Mouse (Mus musculus): ENCODE data around the gene Cmip. TPM values are rescaled to one million over a fixed set of nuclear protein-coding genes. Genes with fewer than 3 reads are reported as not detected.
A peak's percentile ranks its signal among the peaks of the same experiment; 100 is the strongest.

Cmip gene
- polyA plus RNA-seq, 1 experiment from 2014 or later = 9.4 TPM

- ATAC-seq (replicated peaks; ENCODE audit: insufficient number of reproducible peaks, insufficient read depth, low FRiP score, low read depth) = no peak
- Histone ChIP-seq H3K4me3 (no peak overlapping the region), H3K9ac (no peak overlapping the region), H3K27me3 (no peaks in the 10 kb centered on the region), H3K4me2 (no peak overlapping the region), H3K9me3 (replicated peaks) (no peaks in the 10 kb centered on the region), H3K36me3 (no peaks in the 10 kb centered on the region), H3K4me1 (replicated peaks) (peaks cover 63% of the 10 kb centered on the region), H3K27ac (no peak overlapping the region)
- 53% methylated on average over 8 of the region's 8 CpGs for WGBS
These were observed 113.1 kb downstream of the Cmip start for GRCm38 (mm10) chr8:117370009-117370408.

GRCm38 (mm10) chr8:117371189-117371588 lies 114.3 kb downstream of the Cmip start:
- H3K9ac ChIP-seq = no peak overlapping the region
- no peaks in the 10 kb centered on the region for H3K9me3 ChIP-seq (replicated peaks)
- H3K4me2 ChIP-seq = no peak overlapping the region
- no peak overlapping the region for H3K4me3 ChIP-seq
- ATAC-seq (replicated peaks; ENCODE audit: insufficient number of reproducible peaks, insufficient read depth, low FRiP score, low read depth) = 0 out of 2 replicates have a peak, but pooled peaks have one; percentile 7
- no peaks in the 10 kb centered on the region for H3K27me3 ChIP-seq
- no peaks in the 10 kb centered on the region for H3K36me3 ChIP-seq
- 70% methylated on average over 7 of the region's 7 CpGs for WGBS
- peaks cover 63% of the 10 kb centered on the region for H3K4me1 ChIP-seq (replicated peaks)
- no peak overlapping the region for H3K27ac ChIP-seq

- Histone ChIP-seq H3K4me2 (no peak overlapping the region), H3K9me3 (replicated peaks) (no peaks in the 10 kb centered on the region), H3K36me3 (no peaks in the 10 kb centered on the region), H3K4me1 (replicated peaks) (peaks cover 57% of the 10 kb centered on the region), H3K27ac (no peak overlapping the region), H3K27me3 (no peaks in the 10 kb centered on the region), H3K9ac (no peak overlapping the region), H3K4me3 (no peak overlapping the region)
- 61% methylated on average over 12 of the region's 12 CpGs for whole genome bisulfite sequencing
- ATAC-seq (replicated peaks; ENCODE audit: insufficient number of reproducible peaks, insufficient read depth, low FRiP score, low read depth) = no peak
These were observed 115.2 kb downstream of the Cmip start for GRCm38 (mm10) chr8:117372070-117372469.

- Histone ChIP-seq H3K36me3 (no peaks in the 10 kb centered on the region), H3K27me3 (no peaks in the 10 kb centered on the region), H3K4me1 (replicated peaks) (peaks cover 51% of the 10 kb centered on the region), H3K27ac (peak overlapping the region; percentile 46), H3K4me3 (no peak overlapping the region), H3K4me2 (no peak overlapping the region), H3K9ac (no peak overlapping the region), H3K9me3 (replicated peaks) (no peaks in the 10 kb centered on the region)
- ATAC-seq (replicated peaks; ENCODE audit: insufficient number of reproducible peaks, insufficient read depth, low FRiP score, low read depth) = no peak
- WGBS = 45% methylated on average over 11 of the region's 11 CpGs
These were observed 116.2 kb downstream of the Cmip start for GRCm38 (mm10) chr8:117373001-117373428.

GRCm38 (mm10) chr8:117374087-117374486 lies 117.2 kb downstream of the Cmip start:
- Histone ChIP-seq H3K27ac (no peak overlapping the region), H3K4me3 (no peak overlapping the region), H3K27me3 (no peaks in the 10 kb centered on the region), H3K9ac (no peak overlapping the region), H3K36me3 (no peaks in the 10 kb centered on the region), H3K4me2 (no peak overlapping the region), H3K4me1 (replicated peaks) (peaks cover 44% of the 10 kb centered on the region), H3K9me3 (replicated peaks) (no peaks in the 10 kb centered on the region)
- 75% methylated on average over 3 of the region's 3 CpGs for WGBS
- ATAC-seq (replicated peaks; ENCODE audit: insufficient number of reproducible peaks, insufficient read depth, low FRiP score, low read depth) = no peak

GRCm38 (mm10) chr8:117376997-117377396 lies 120.1 kb downstream of the Cmip start:
- Histone ChIP-seq H3K27me3 (no peaks in the 10 kb centered on the region), H3K9me3 (replicated peaks) (no peaks in the 10 kb centered on the region), H3K27ac (no peak overlapping the region), H3K4me3 (no peak overlapping the region), H3K36me3 (no peaks in the 10 kb centered on the region), H3K4me1 (replicated peaks) (peaks cover 34% of the 10 kb centered on the region), H3K4me2 (no peak overlapping the region), H3K9ac (no peak overlapping the region)
- WGBS = 84% methylated on average over 16 of the region's 16 CpGs
- no peak for ATAC-seq (replicated peaks; ENCODE audit: insufficient number of reproducible peaks, insufficient read depth, low FRiP score, low read depth)

- Histone ChIP-seq H3K27me3 (no peaks in the 10 kb centered on the region), H3K4me3 (no peak overlapping the region), H3K4me1 (replicated peaks) (peaks cover 19% of the 10 kb centered on the region), H3K9me3 (replicated peaks) (no peaks in the 10 kb centered on the region), H3K36me3 (no peaks in the 10 kb centered on the region), H3K4me2 (no peak overlapping the region), H3K9ac (no peak overlapping the region), H3K27ac (no peak overlapping the region)
- WGBS = 74% methylated on average over 7 of the region's 7 CpGs
- ATAC-seq (replicated peaks; ENCODE audit: insufficient number of reproducible peaks, insufficient read depth, low FRiP score, low read depth) = no peak
These were observed 121.8 kb downstream of the Cmip start for GRCm38 (mm10) chr8:117378625-117379024.

GRCm38 (mm10) chr8:117379131-117379530 lies 122.3 kb downstream of the Cmip start:
- Histone ChIP-seq H3K9me3 (replicated peaks) (no peaks in the 10 kb centered on the region), H3K4me2 (no peak overlapping the region), H3K36me3 (no peaks in the 10 kb centered on the region), H3K27ac (no peak overlapping the region), H3K27me3 (no peaks in the 10 kb centered on the region), H3K9ac (no peak overlapping the region), H3K4me1 (replicated peaks) (peaks cover 19% of the 10 kb centered on the region), H3K4me3 (no peak overlapping the region)
- ATAC-seq (replicated peaks; ENCODE audit: insufficient number of reproducible peaks, insufficient read depth, low FRiP score, low read depth) = 0 out of 2 replicates have a peak, but pooled peaks have one; percentile 28
- WGBS = 50% methylated on average over 10 of the region's 10 CpGs

- 0 out of 2 replicates have a peak, but pooled peaks cover 4% of the 10 kb centered on the region for H3K9me3 ChIP-seq (replicated peaks)
- no peaks in the 10 kb centered on the region; the same call in 1 of the 2 replicates for H3K36me3 ChIP-seq
- no peak overlapping the region for H3K9ac ChIP-seq
- 52% methylated on average over 8 of the region's 8 CpGs for WGBS
- peak; percentile 74 for ATAC-seq (replicated peaks; ENCODE audit: insufficient number of reproducible peaks, insufficient read depth, low FRiP score, low read depth)
- no peak overlapping the region for H3K4me3 ChIP-seq
- H3K4me2 ChIP-seq = no peak overlapping the region
- H3K27me3 ChIP-seq = no peaks in the 10 kb centered on the region
- H3K4me1 ChIP-seq (replicated peaks) = peaks cover 19% of the 10 kb centered on the region
- H3K27ac ChIP-seq = peak overlapping the region; percentile 82
These were observed 123.9 kb downstream of the Cmip start for GRCm38 (mm10) chr8:117380796-117381195.

GRCm38 (mm10) chr8:117386142-117386541 lies 129.3 kb downstream of the Cmip start:
- Histone ChIP-seq H3K4me2 (no peak overlapping the region), H3K27me3 (no peaks in the 10 kb centered on the region), H3K9me3 (replicated peaks) (0 out of 2 replicates have a peak, but pooled peaks cover 4% of the 10 kb centered on the region), H3K36me3 (no peaks in the 10 kb centered on the region; the same call in 1 of the 2 replicates), H3K27ac (no peak overlapping the region), H3K9ac (no peak overlapping the region), H3K4me3 (no peak overlapping the region), H3K4me1 (replicated peaks) (peaks cover 20% of the 10 kb centered on the region)
- WGBS = 72% methylated on average over 2 of the region's 2 CpGs
- no peak for ATAC-seq (replicated peaks; ENCODE audit: insufficient number of reproducible peaks, insufficient read depth, low FRiP score, low read depth)

- no peak overlapping the region for H3K27ac ChIP-seq
- no peak overlapping the region for H3K4me2 ChIP-seq
- no peaks in the 10 kb centered on the region; the same call in 1 of the 2 replicates for H3K36me3 ChIP-seq
- no peak for ATAC-seq (replicated peaks; ENCODE audit: insufficient number of reproducible peaks, insufficient read depth, low FRiP score, low read depth)
- 60% methylated on average over 10 of the region's 10 CpGs for WGBS
- no peaks in the 10 kb centered on the region for H3K27me3 ChIP-seq
- no peak overlapping the region for H3K4me3 ChIP-seq
- 0 out of 2 replicates have a peak, but pooled peaks cover 4% of the 10 kb centered on the region for H3K9me3 ChIP-seq (replicated peaks)
- no peak overlapping the region for H3K9ac ChIP-seq
- peaks cover 17% of the 10 kb centered on the region for H3K4me1 ChIP-seq (replicated peaks)
These were observed 130.8 kb downstream of the Cmip start for GRCm38 (mm10) chr8:117387642-117388041.

GRCm38 (mm10) chr8:117388370-117388769 lies 131.5 kb downstream of the Cmip start:
- ATAC-seq (replicated peaks; ENCODE audit: insufficient number of reproducible peaks, insufficient read depth, low FRiP score, low read depth) = no peak
- H3K27ac ChIP-seq = no peak overlapping the region
- WGBS = 42% methylated on average over 8 of the region's 8 CpGs
- no peak overlapping the region for H3K9ac ChIP-seq
- H3K27me3 ChIP-seq = no peaks in the 10 kb centered on the region
- H3K36me3 ChIP-seq = no peaks in the 10 kb centered on the region; the same call in 1 of the 2 replicates
- H3K9me3 ChIP-seq (replicated peaks) = 0 out of 2 replicates have a peak, but pooled peaks cover 4% of the 10 kb centered on the region
- H3K4me2 ChIP-seq = no peak overlapping the region
- peaks cover 17% of the 10 kb centered on the region for H3K4me1 ChIP-seq (replicated peaks)
- H3K4me3 ChIP-seq = no peak overlapping the region

All from heart, embryonic 15.5 days (tissue).